Mouse (Mus musculus): Measurements from ENCODE around the gene Dact2. TPM values are rescaled to one million over a fixed set of nuclear protein-coding genes. Genes with fewer than 3 reads are reported as not detected.

Dact2 gene
- total and polyA plus RNA-seq, 2 experiments from 2014 or later: 2.0 to 18.6 TPM

- DNase-seq (ENCODE audit: low spot score) (no peak), ATAC-seq (no peak)
- no peaks in the 10 kb centered on the region for H3K36me3 ChIP-seq (ENCODE audit: insufficient read depth, low read length)
- H3K4me3 ChIP-seq (ENCODE audit: low read length): no peak overlapping the region
- no peaks in the 10 kb centered on the region for H3K27me3 ChIP-seq (ENCODE audit: insufficient read depth, low read length)
- H3K4me2 ChIP-seq (ENCODE audit: low read depth, low read length): no peak overlapping the region
- 76% methylated on average over 4 of the region's 4 CpGs for WGBS
- no peak for TF ChIP-seq CTCF (IDR thresholded peaks at IDR 0.05; ENCODE audit: low read depth)
- no peaks in the 10 kb centered on the region for H3K9me3 ChIP-seq (ENCODE audit: low read length)
- H3K9ac ChIP-seq (replicated peaks; ENCODE audit: low read length): no peak overlapping the region
- 0 out of 2 replicates have a peak, but pooled peaks cover 2% of the 10 kb centered on the region for H3K4me1 ChIP-seq (ENCODE audit: insufficient read depth, low read length)
- H3K27ac ChIP-seq: no peak overlapping the region
These were observed 24.3 kb upstream of the Dact2 start for GRCm38 (mm10) chr17:14228381-14228780.

- no peak for TF ChIP-seq CTCF (IDR thresholded peaks at IDR 0.05; ENCODE audit: low read depth)
- no peak for ATAC-seq
These were observed 23.5 kb upstream of the Dact2 start for GRCm38 (mm10) chr17:14227601-14228000.

GRCm38 (mm10) chr17:14226778-14227177 is 22.7 kb upstream of the Dact2 start:
- H3K4me1 ChIP-seq (ENCODE audit: insufficient read depth, low read length): 0 out of 2 replicates have a peak, but pooled peaks cover 2% of the 10 kb centered on the region
- no peaks in the 10 kb centered on the region for H3K27me3 ChIP-seq (ENCODE audit: insufficient read depth, low read length)
- no peak overlapping the region for H3K4me3 ChIP-seq (ENCODE audit: low read length)
- DNase-seq (ENCODE audit: low spot score) (no peak), ATAC-seq (no peak)
- 37% methylated on average over 4 of the region's 4 CpGs for WGBS
- H3K36me3 ChIP-seq (ENCODE audit: insufficient read depth, low read length): no peaks in the 10 kb centered on the region
- H3K27ac ChIP-seq: no peak overlapping the region
- TF ChIP-seq CTCF (IDR thresholded peaks at IDR 0.05; ENCODE audit: low read depth): no peak
- no peaks in the 10 kb centered on the region for H3K9me3 ChIP-seq (ENCODE audit: low read length)
- H3K4me2 ChIP-seq (ENCODE audit: low read depth, low read length): no peak overlapping the region
- H3K9ac ChIP-seq (replicated peaks; ENCODE audit: low read length): no peak overlapping the region

More at GRCm38 (mm10) chr17:14227601-14228000, 23.5 kb upstream of the Dact2 start:
- Histone ChIP-seq H3K4me1 (ENCODE audit: insufficient read depth, low read length) (0 out of 2 replicates have a peak, but pooled peaks cover 2% of the 10 kb centered on the region), H3K4me3 (ENCODE audit: low read length) (no peak overlapping the region), H3K27ac (no peak overlapping the region), H3K4me2 (ENCODE audit: low read depth, low read length) (no peak overlapping the region), H3K27me3 (ENCODE audit: insufficient read depth, low read length) (no peaks in the 10 kb centered on the region), H3K9me3 (ENCODE audit: low read length) (no peaks in the 10 kb centered on the region), H3K36me3 (ENCODE audit: insufficient read depth, low read length) (no peaks in the 10 kb centered on the region), H3K9ac (replicated peaks; ENCODE audit: low read length) (no peak overlapping the region)
- DNase-seq (ENCODE audit: low spot score): no peak
- 44% methylated on average over 6 of the region's 6 CpGs for WGBS

- Histone ChIP-seq H3K27ac (no peak overlapping the region), H3K4me3 (ENCODE audit: low read length) (no peak overlapping the region), H3K36me3 (ENCODE audit: insufficient read depth, low read length) (no peaks in the 10 kb centered on the region), H3K27me3 (ENCODE audit: insufficient read depth, low read length) (no peaks in the 10 kb centered on the region), H3K4me2 (ENCODE audit: low read depth, low read length) (no peak overlapping the region), H3K4me1 (ENCODE audit: insufficient read depth, low read length) (0 out of 2 replicates have a peak, but pooled peaks cover 2% of the 10 kb centered on the region), H3K9ac (replicated peaks; ENCODE audit: low read length) (no peak overlapping the region), H3K9me3 (ENCODE audit: low read length) (no peaks in the 10 kb centered on the region)
- WGBS: 72% methylated on average over 9 of the region's 9 CpGs
- TF ChIP-seq CTCF (IDR thresholded peaks at IDR 0.05; ENCODE audit: low read depth): no peak
- DNase-seq (ENCODE audit: low spot score): no peak
- no peak for ATAC-seq
These were observed 22.0 kb upstream of the Dact2 start for GRCm38 (mm10) chr17:14225982-14226652.

- no peak for DNase-seq (ENCODE audit: low spot score)
- Histone ChIP-seq H3K4me1 (ENCODE audit: insufficient read depth, low read length) (no peaks in the 10 kb centered on the region), H3K27me3 (ENCODE audit: insufficient read depth, low read length) (no peaks in the 10 kb centered on the region), H3K9me3 (ENCODE audit: low read length) (no peaks in the 10 kb centered on the region), H3K4me3 (ENCODE audit: low read length) (no peak overlapping the region), H3K9ac (replicated peaks; ENCODE audit: low read length) (no peak overlapping the region), H3K36me3 (ENCODE audit: insufficient read depth, low read length) (no peaks in the 10 kb centered on the region), H3K4me2 (ENCODE audit: low read depth, low read length) (no peak overlapping the region), H3K27ac (no peak overlapping the region)
- ATAC-seq: peak; percentile 55
- TF ChIP-seq CTCF (IDR thresholded peaks at IDR 0.05; ENCODE audit: low read depth): peak; percentile 54
- 38% methylated on average over 11 of the region's 11 CpGs for WGBS
These were observed 17.9 kb upstream of the Dact2 start for GRCm38 (mm10) chr17:14221893-14222615.

GRCm38 (mm10) chr17:14220606-14221202 is 16.6 kb upstream of the Dact2 start:
- Histone ChIP-seq H3K9me3 (ENCODE audit: low read length) (no peaks in the 10 kb centered on the region), H3K9ac (replicated peaks; ENCODE audit: low read length) (no peak overlapping the region), H3K4me1 (ENCODE audit: insufficient read depth, low read length) (no peaks in the 10 kb centered on the region), H3K4me2 (ENCODE audit: low read depth, low read length) (no peak overlapping the region), H3K4me3 (ENCODE audit: low read length) (no peak overlapping the region), H3K27ac (no peak overlapping the region), H3K27me3 (ENCODE audit: insufficient read depth, low read length) (no peaks in the 10 kb centered on the region), H3K36me3 (ENCODE audit: insufficient read depth, low read length) (no peaks in the 10 kb centered on the region)
- WGBS: 62% methylated on average over 7 of the region's 7 CpGs
- DNase-seq (ENCODE audit: low spot score) (peak; percentile 89), ATAC-seq (peak; percentile 64)
- TF ChIP-seq CTCF (IDR thresholded peaks at IDR 0.05; ENCODE audit: low read depth): peak; percentile 92
